In genomic region chr6:37400866-37401525, GRCm38 (mm10) we compare ENCODE assay signal across 11 mouse cellular contexts. TPM values are rescaled to one million over a fixed set of nuclear protein-coding genes. Genes with fewer than 3 reads are reported as not detected.
DNase-seq lines count a peak whose midpoint lies in the region; ATAC-seq and TF ChIP-seq lines count a peak whose summit lies in the region.
"Had no signal": no experiment of that assay in that cellular context is flagged by ENCODE, and none has a peak within 500 bp of the region (broad histone marks: within the 10 kb centered on the region; RNA-seq: fewer than 3 reads in every experiment).

No protein-coding gene starts in this region.

- no peak overlapping the region for H3K9ac ChIP-seq in kidney, embryonic 16.5 days (replicated peaks; ENCODE audit: low read length)
- peak overlapping the region; percentile 37; the same call in 1 of the 2 replicates for H3K9ac ChIP-seq in heart, embryonic 16.5 days (ENCODE audit: low read length)
- no peak overlapping the region for H3K9ac ChIP-seq in lung, postnatal 0 days (replicated peaks; ENCODE audit: low read depth)
- H3K9ac ChIP-seq: midbrain, embryonic 13.5 days had no signal

- no peak overlapping the region for H3K4me3 ChIP-seq in kidney, embryonic 16.5 days (ENCODE audit: low read length)
- no peak overlapping the region for H3K4me3 ChIP-seq in heart, embryonic 16.5 days (ENCODE audit: low read length)
- no peak overlapping the region for H3K4me3 ChIP-seq in lung, postnatal 0 days (ENCODE audit: low read depth, low read length)
- H3K4me3 ChIP-seq: midbrain, embryonic 13.5 days had no signal

- TF ChIP-seq EP300 in lung, postnatal 0 days (IDR thresholded peaks at IDR 0.05), result peak; percentile 86

- TF ChIP-seq CTCF in lung, postnatal 0 days (IDR thresholded peaks at IDR 0.05), result 0 out of 2 replicates have a peak, but pooled peaks have one; percentile 20

- peaks cover 76% of the 10 kb centered on the region for H3K4me1 ChIP-seq in kidney, embryonic 16.5 days (ENCODE audit: insufficient read depth, low read length)
- H3K4me1 ChIP-seq in heart, embryonic 16.5 days (ENCODE audit: control insufficient read depth, insufficient read depth, low read length), result peaks cover 78% of the 10 kb centered on the region
- H3K4me1 ChIP-seq in lung, postnatal 0 days (ENCODE audit: insufficient read depth, low read depth, low read length), result peaks cover 33% of the 10 kb centered on the region; the same call in 1 of the 2 replicates

- 67% methylated on average over 11 of the region's 11 CpGs for WGBS in kidney, embryonic 16.5 days
- 19% methylated on average over 11 of the region's 11 CpGs for WGBS in heart, embryonic 16.5 days
- 22% methylated on average over 11 of the region's 11 CpGs for WGBS in lung, postnatal 0 days

- H3K27me3 ChIP-seq in kidney, embryonic 16.5 days (ENCODE audit: insufficient read depth, low read length), result no peaks in the 10 kb centered on the region
- H3K27me3 ChIP-seq in heart, embryonic 16.5 days (ENCODE audit: control insufficient read depth, insufficient read depth, low read length), result no peaks in the 10 kb centered on the region
- H3K27me3 ChIP-seq in lung, postnatal 0 days (replicated peaks; ENCODE audit: insufficient read depth, low read length), result no peaks in the 10 kb centered on the region
- H3K27me3 ChIP-seq: midbrain, embryonic 13.5 days had no signal

- peak overlapping the region; percentile 78 for H3K27ac ChIP-seq in kidney, embryonic 16.5 days (ENCODE audit: low read length)
- peak overlapping the region; percentile 70 for H3K27ac ChIP-seq in heart, embryonic 16.5 days (ENCODE audit: low read length)
- peak overlapping the region; percentile 44 for H3K27ac ChIP-seq in lung, postnatal 0 days (ENCODE audit: low read length)
- H3K27ac ChIP-seq: midbrain, embryonic 13.5 days had no signal

- no peaks in the 10 kb centered on the region for H3K9me3 ChIP-seq in kidney, embryonic 16.5 days (ENCODE audit: low read length)
- no peaks in the 10 kb centered on the region for H3K9me3 ChIP-seq in heart, embryonic 16.5 days (replicated peaks; ENCODE audit: control insufficient read depth, low read length)
- no peaks in the 10 kb centered on the region for H3K9me3 ChIP-seq in lung, postnatal 0 days (ENCODE audit: low read length)
- H3K9me3 ChIP-seq: midbrain, embryonic 13.5 days had no signal

- no peak for DNase-seq in kidney, postnatal 36 days
- DNase-seq in MN1 (ENCODE audit: low spot score), result peak; percentile 39
- peak; percentile 93 for DNase-seq in lung, postnatal 0 days (ENCODE audit: low spot score)
- no peak for DNase-seq in adrenal gland, adult (ENCODE audit: inconsistent age in 2 of 2, low spot score in 1 of 2)
- no peak for DNase-seq in spleen, postnatal 14 days (ENCODE audit: low spot score in 2 of 2)
- DNase-seq in thymus, postnatal 14 days, result no peak
- DNase-seq: layer of hippocampus, postnatal 36 days; retina, postnatal 1 day had no signal

- H3K36me3 ChIP-seq in kidney, embryonic 16.5 days (ENCODE audit: insufficient read depth, low read length), result no peaks in the 10 kb centered on the region
- H3K36me3 ChIP-seq in heart, embryonic 16.5 days (ENCODE audit: control insufficient read depth, insufficient read depth), result no peaks in the 10 kb centered on the region
- no peaks in the 10 kb centered on the region for H3K36me3 ChIP-seq in lung, postnatal 0 days (ENCODE audit: insufficient read depth, low read length)
- H3K36me3 ChIP-seq: midbrain, embryonic 13.5 days had no signal

- ATAC-seq in kidney, embryonic 16.5 days (ENCODE audit: low FRiP score, low TSS enrichment), result peak; percentile 32; the same call in 1 of the 2 replicates
- peak; percentile 61 for ATAC-seq in heart, embryonic 16.5 days (replicated peaks; ENCODE audit: extremely low read depth, insufficient read depth, low FRiP score)
- peak; percentile 74 for ATAC-seq in lung, postnatal 0 days
- ATAC-seq: midbrain, embryonic 13.5 days had no signal

- no peak overlapping the region for H3K4me2 ChIP-seq in kidney, embryonic 16.5 days (replicated peaks; ENCODE audit: low read depth, low read length)
- H3K4me2 ChIP-seq in heart, embryonic 16.5 days (ENCODE audit: low read depth, low read length), result peak overlapping the region; percentile 22
- no peak overlapping the region for H3K4me2 ChIP-seq in lung, postnatal 0 days (replicated peaks; ENCODE audit: low read depth, low read length)
- H3K4me2 ChIP-seq: midbrain, embryonic 13.5 days had no signal

RNA-seq across cellular contexts. Expression of gene Creb3l2, which starts 41.0 kb away (rescaled TPM):
- 31.7 and 34.9 TPM in 2 replicates for polyA plus RNA-seq in kidney, embryonic 16.5 days (2015; fragmentation: Nextera tagmentation; extraction: Ambion mirVana)
- polyA plus RNA-seq in heart, embryonic 16.5 days (2015; fragmentation: Nextera tagmentation; extraction: Ambion mirVana), result 28.0 and 28.2 TPM in 2 replicates
- 23.6 and 23.8 TPM in 2 replicates for polyA plus RNA-seq in lung, postnatal 0 days (2015; fragmentation: Nextera tagmentation; extraction: Ambion mirVana)

Comparison
In these comparisons a context has a peak if more than half of its experiments do, and no peak if none do; other contexts are left out.
1. DNase-seq: peak in MN1 (single experiment) and lung, postnatal 0 days (single experiment); none in kidney, postnatal 36 days (0 of 2), adrenal gland, adult (0 of 2), spleen, postnatal 14 days (0 of 2) and thymus, postnatal 14 days (single experiment).
2. Peak in every context shown above with its lines, with median percentiles within 50 percentile points of each other: ATAC-seq and H3K27ac ChIP-seq.